Mouse (Mus musculus): ENCODE measurements around the gene Gm42878. TPM values are rescaled to one million over a fixed set of nuclear protein-coding genes. Genes with fewer than 3 reads are reported as not detected.
"Not testable (repeated sequence)": the region's sequence is repeated elsewhere in the genome, so short reads cannot be mapped to it uniquely, and the experiment has no call there.

The Gm42878 gene
- total RNA-seq, 4 experiments from 2014 or later: not detected

- peak; percentile 60 to 85 for DNase-seq (ENCODE audit: low spot score in 2 of 2)
These were observed 19.2 kb upstream of the Gm42878 start for GRCm38 (mm10) chr5:121564468-121564895.

- no peak for DNase-seq (ENCODE audit: low spot score in 2 of 2)
These were observed 17.2 kb upstream of the Gm42878 start for GRCm38 (mm10) chr5:121562436-121562835.

- no peak for DNase-seq (ENCODE audit: low spot score in 2 of 2)
These were observed 3.9 kb upstream of the Gm42878 start for GRCm38 (mm10) chr5:121549196-121549595.

- no peak for DNase-seq (ENCODE audit: low spot score in 2 of 2)
These were observed 1.8 kb upstream of the Gm42878 start for GRCm38 (mm10) chr5:121547084-121547483.

- DNase-seq (ENCODE audit: low spot score in 2 of 2): peak in 1 of 2 experiments; percentile 15
These were observed 1.2 kb upstream of the Gm42878 start for GRCm38 (mm10) chr5:121546530-121546895.

- DNase-seq (ENCODE audit: low spot score in 2 of 2): peak; percentile 95 to 98
These were observed 679 bp upstream of the Gm42878 start, which contains the start of gene Mapkapk5 for GRCm38 (mm10) chr5:121545793-121546529. Mapkapk5 (minus strand) TSS chr5:121545905.

GRCm38 (mm10) chr5:121543370-121543769 lies 1.9 kb downstream of the Gm42878 start:
- no peak for DNase-seq (ENCODE audit: low spot score in 2 of 2)

- DNase-seq (ENCODE audit: low spot score in 2 of 2): no peak
These were observed 4.0 kb downstream of the Gm42878 start for GRCm38 (mm10) chr5:121541235-121541634.

- no peak for DNase-seq (ENCODE audit: low spot score in 2 of 2)
These were observed 5.2 kb downstream of the Gm42878 start for GRCm38 (mm10) chr5:121540066-121540465.

- DNase-seq (ENCODE audit: low spot score in 2 of 2): no peak
These were observed 7.7 kb downstream of the Gm42878 start for GRCm38 (mm10) chr5:121537588-121537987.

GRCm38 (mm10) chr5:121536921-121537555 lies 8.2 kb downstream of the Gm42878 start:
- DNase-seq (ENCODE audit: low spot score in 2 of 2): no peak

GRCm38 (mm10) chr5:121535116-121535515 lies 10.2 kb downstream of the Gm42878 start:
- no peak for DNase-seq (ENCODE audit: low spot score in 2 of 2)

GRCm38 (mm10) chr5:121534521-121534920 lies 10.8 kb downstream of the Gm42878 start:
- DNase-seq (ENCODE audit: low spot score in 2 of 2): no peak

GRCm38 (mm10) chr5:121526961-121527360 lies 18.3 kb downstream of the Gm42878 start:
- DNase-seq (ENCODE audit: low spot score in 2 of 2): no peak

- DNase-seq (ENCODE audit: low spot score in 2 of 2): no peak
These were observed 18.8 kb downstream of the Gm42878 start for GRCm38 (mm10) chr5:121526526-121526925.

- no peak for DNase-seq (ENCODE audit: low spot score in 2 of 2)
These were observed 19.4 kb downstream of the Gm42878 start for GRCm38 (mm10) chr5:121525774-121526450.

- not testable (repeated sequence) for DNase-seq (ENCODE audit: low spot score in 2 of 2)
These were observed 25.5 kb downstream of the Gm42878 start for GRCm38 (mm10) chr5:121519758-121520157.

- DNase-seq (ENCODE audit: low spot score in 2 of 2): no peak
These were observed 26.3 kb downstream of the Gm42878 start for GRCm38 (mm10) chr5:121518983-121519382.

- no peak for DNase-seq (ENCODE audit: low spot score in 2 of 2)
These were observed 35.3 kb downstream of the Gm42878 start for GRCm38 (mm10) chr5:121510009-121510408.

GRCm38 (mm10) chr5:121506846-121507245 lies 38.4 kb downstream of the Gm42878 start:
- no peak for DNase-seq (ENCODE audit: low spot score in 2 of 2)

- no peak for DNase-seq (ENCODE audit: low spot score in 2 of 2)
These were observed 42.1 kb downstream of the Gm42878 start, which contains the start of gene Adam1b for GRCm38 (mm10) chr5:121503231-121503630. Adam1b (minus strand) TSS chr5:121503435.

- not testable (repeated sequence) for DNase-seq (ENCODE audit: low spot score in 2 of 2)
These were observed 43.8 kb downstream of the Gm42878 start for GRCm38 (mm10) chr5:121501424-121501996.
